Comparison of ENCODE assay signal across 8 mouse cellular contexts in the genomic region with DNA sequence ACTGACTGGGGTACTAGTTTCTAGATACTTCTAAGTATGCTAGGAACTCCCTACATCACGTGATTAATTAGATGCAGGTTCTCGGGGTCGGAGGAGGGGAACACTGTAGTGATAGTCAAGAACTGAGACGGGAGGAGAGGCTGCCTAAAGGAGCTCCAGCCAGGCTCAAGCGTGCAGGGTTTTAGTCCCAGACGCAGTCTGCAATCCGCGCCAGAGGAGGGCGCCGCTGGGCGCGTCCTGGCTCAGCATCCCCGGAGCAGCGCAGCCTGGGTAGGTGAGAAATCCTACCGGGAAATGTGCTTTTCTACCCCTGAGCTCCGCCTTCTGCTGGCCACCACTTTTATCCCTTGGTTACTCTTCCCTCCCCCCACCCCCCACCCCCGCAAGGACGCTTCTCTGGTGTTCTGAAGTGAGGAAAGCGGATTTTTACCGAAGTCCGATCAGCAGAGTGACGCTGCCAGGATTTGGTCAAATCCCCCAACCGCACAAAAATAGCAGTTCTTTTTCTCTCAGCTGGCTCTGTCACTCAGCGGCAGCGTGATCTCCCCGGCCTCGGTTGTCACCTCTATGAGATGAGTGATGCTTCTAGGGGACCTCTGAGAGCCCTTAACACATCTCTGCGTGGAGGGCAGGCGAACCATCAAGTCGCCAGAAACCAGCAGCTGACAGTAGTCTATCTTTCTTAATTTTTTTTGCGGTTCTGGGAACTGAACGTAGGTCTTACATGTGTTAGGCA. TPM values are rescaled to one million over a fixed set of nuclear protein-coding genes. Genes with fewer than 3 reads are reported as not detected.
DNase-seq lines count a peak whose midpoint lies in the region; ATAC-seq and TF ChIP-seq lines count a peak whose summit lies in the region.

No protein-coding gene starts in this region.

- intact Hi-C loops in heart, postnatal 10 days (cut with DNase I): no loop called here

- peaks cover 3% of the 10 kb centered on the region for H3K4me1 ChIP-seq in liver, embryonic 16.5 days (ENCODE audit: control insufficient read depth, low read depth, low read length)
- peaks cover 10% of the 10 kb centered on the region for H3K4me1 ChIP-seq in neural tube, embryonic 13.5 days (replicated peaks)

- peak overlapping the region; percentile 53 for H3K4me2 ChIP-seq in liver, embryonic 16.5 days (ENCODE audit: low read depth, low read length)
- H3K4me2 ChIP-seq in neural tube, embryonic 13.5 days: peak overlapping the region; percentile 59

- DNase-seq in brain, adult 2 months (ENCODE audit: low read depth, low spot score): peak; percentile 83
- peak; percentile 20 for DNase-seq in fibroblast of lung, adult 2 months (ENCODE audit: low read depth)
- DNase-seq in heart, postnatal 10 days: peak; percentile 54 to 56
- DNase-seq in kidney, postnatal 4 days: peak; percentile 73 to 79
- DNase-seq in thymus, postnatal 25 days: peak; percentile 31

- no peaks in the 10 kb centered on the region for H3K79me2 ChIP-seq in C2C12 (ENCODE audit: control insufficient read depth, insufficient read depth)

- peak; percentile 54 for ATAC-seq in liver, embryonic 16.5 days (ENCODE audit: low read depth)
- ATAC-seq in neural tube, embryonic 13.5 days (ENCODE audit: low read depth): peak; percentile 32; the same call in 1 of the 2 replicates

- H3K79me3 ChIP-seq in C2C12 (ENCODE audit: low read depth): no peaks in the 10 kb centered on the region

- H3K27me3 ChIP-seq in C2C12 (ENCODE audit: control insufficient read depth, insufficient read depth, insufficient read length): no peaks in the 10 kb centered on the region
- no peaks in the 10 kb centered on the region for H3K27me3 ChIP-seq in liver, embryonic 16.5 days (ENCODE audit: control insufficient read depth, insufficient read depth, low read depth, low read length)
- no peaks in the 10 kb centered on the region for H3K27me3 ChIP-seq in neural tube, embryonic 13.5 days

- no peak overlapping the region for H3K9ac ChIP-seq in liver, embryonic 16.5 days (ENCODE audit: low read depth, low read length)
- H3K9ac ChIP-seq in neural tube, embryonic 13.5 days: peak overlapping the region; percentile 54; the same call in 1 of the 2 replicates

- H3K27ac ChIP-seq in liver, embryonic 16.5 days (ENCODE audit: low read length): no peak overlapping the region
- H3K27ac ChIP-seq in neural tube, embryonic 13.5 days (replicated peaks): no peak overlapping the region

- H3K36me3 ChIP-seq in C2C12 (ENCODE audit: control insufficient read depth, insufficient read depth): no peaks in the 10 kb centered on the region
- no peaks in the 10 kb centered on the region for H3K36me3 ChIP-seq in liver, embryonic 16.5 days (ENCODE audit: control insufficient read depth, insufficient read depth)
- H3K36me3 ChIP-seq in neural tube, embryonic 13.5 days: no peaks in the 10 kb centered on the region

- peak; percentile 34 for TF ChIP-seq CTCF in C2C12 (IDR thresholded peaks at IDR 0.05; ENCODE audit: control insufficient read depth, insufficient read depth, insufficient read length)

- 8% methylated on average over 32 of the region's 32 CpGs for WGBS in liver, embryonic 16.5 days (ENCODE audit: insufficient replicate concordance)
- 14% methylated on average over 32 of the region's 32 CpGs for WGBS in neural tube, embryonic 13.5 days

- H3ac ChIP-seq in C2C12 (ENCODE audit: control insufficient read depth, insufficient read length, low read depth): no peak overlapping the region

- peaks cover 3% of the 10 kb centered on the region for H3K9me3 ChIP-seq in liver, embryonic 16.5 days (replicated peaks; ENCODE audit: control insufficient read depth, low read length)
- H3K9me3 ChIP-seq in neural tube, embryonic 13.5 days: no peaks in the 10 kb centered on the region; the same call in 1 of the 2 replicates

- H3K4me3 ChIP-seq in C2C12 (ENCODE audit: insufficient read depth, poor library complexity, severe bottlenecking): no peak overlapping the region
- H3K4me3 ChIP-seq in liver, embryonic 16.5 days (ENCODE audit: low read depth, low read length): no peak overlapping the region; the same call in 1 of the 2 replicates
- peak overlapping the region; percentile 34 for H3K4me3 ChIP-seq in neural tube, embryonic 13.5 days

TF ChIP-seq in C2C12, 6 proteins besides CTCF, POLR2A, EP300 and RAD21:
- TF ChIP-seq FOSL1 (IDR thresholded peaks at IDR 0.05; ENCODE audit: insufficient read depth, low read length, poor library complexity, severe bottlenecking) (no peak), MYOG (IDR thresholded peaks at IDR 0.05; ENCODE audit: control insufficient read depth, extremely low read depth, insufficient read length) (no peak), MYOD1 (IDR thresholded peaks at IDR 0.05; ENCODE audit: control insufficient read depth, insufficient read length, low read depth) (peak; percentile 89)
TF ChIP-seq in C2C12: peak in this region for 1.

RNA-seq across cellular contexts. Expression of gene Tbk1, which starts 53.3 kb away (rescaled TPM):
- polyA plus RNA-seq in C2C12 (2012; fragmentation: generic; extraction: Trizol): 10.7 TPM
- total RNA-seq in heart, postnatal 10 days (2021): 10 to 100 TPM; 17.3 to 19.5 TPM
- 19.8 and 20.5 TPM in 2 replicates for polyA plus RNA-seq in liver, embryonic 16.5 days (2015; fragmentation: Nextera tagmentation; extraction: Ambion mirVana)
- 28.9 and 36.3 TPM in 2 replicates for polyA plus RNA-seq in neural tube, embryonic 13.5 days (2015; fragmentation: Nextera tagmentation; extraction: Ambion mirVana)

RNA-seq across cellular contexts. Expression of gene Rassf3, which starts 57.2 kb away (rescaled TPM):
- 8.9 TPM for polyA plus RNA-seq in C2C12 (2012; fragmentation: generic; extraction: Trizol)
- 100 to 1,000 TPM in 1 of 2 experiments, 10 to 100 TPM in 1; 98.8 to 116 TPM for total RNA-seq in heart, postnatal 10 days (2021)
- polyA plus RNA-seq in liver, embryonic 16.5 days (2015; fragmentation: Nextera tagmentation; extraction: Ambion mirVana): 12.1 and 13.3 TPM in 2 replicates
- polyA plus RNA-seq in neural tube, embryonic 13.5 days (2015; fragmentation: Nextera tagmentation; extraction: Ambion mirVana): 6.2 and 8.0 TPM in 2 replicates

Comparison
In these comparisons a context has a peak if more than half of its experiments do, and no peak if none do; other contexts are left out.
1. DNase-seq: peak in every context shown above with its lines; median percentile 83 in brain, adult 2 months; 76 in kidney, postnatal 4 days; 55 in heart, postnatal 10 days; 31 in thymus, postnatal 25 days; 20 in fibroblast of lung, adult 2 months.